Comparison of ENCODE assay signal across 8 mouse cellular contexts in genomic region chr8:105303874-105304273, GRCm38 (mm10). TPM values are rescaled to one million over a fixed set of nuclear protein-coding genes. Genes with fewer than 3 reads are reported as not detected.
DNase-seq lines count a peak whose midpoint lies in the region; ATAC-seq lines count a peak whose summit lies in the region.
"Had no signal": no experiment of that assay in that cellular context is flagged by ENCODE, and none has a peak within 500 bp of the region (broad histone marks: within the 10 kb centered on the region; RNA-seq: fewer than 3 reads in every experiment).

No protein-coding gene starts in this region.

- no peak for DNase-seq in hindbrain, embryonic 11.5 days (ENCODE audit: low spot score)
- peak; percentile 22 for DNase-seq in brain, adult 2 months (ENCODE audit: low read depth, low spot score)
- DNase-seq: right cerebral cortex, postnatal 4 days had no signal

- H3K9me3 ChIP-seq in hindbrain, embryonic 13.5 days: no peaks in the 10 kb centered on the region
- H3K9me3 ChIP-seq in hindbrain, embryonic 11.5 days (ENCODE audit: control insufficient read depth, low read length): no peaks in the 10 kb centered on the region
- no peaks in the 10 kb centered on the region for H3K9me3 ChIP-seq in megakaryocyte, embryonic 14.5 days
- H3K9me3 ChIP-seq in liver, embryonic 16.5 days (replicated peaks; ENCODE audit: control insufficient read depth, low read length): no peaks in the 10 kb centered on the region

- H3K4me1 ChIP-seq in hindbrain, embryonic 13.5 days (replicated peaks): peaks cover 37% of the 10 kb centered on the region
- peaks cover 2% of the 10 kb centered on the region; the same call in 1 of the 2 replicates for H3K4me1 ChIP-seq in hindbrain, embryonic 11.5 days (replicated peaks; ENCODE audit: control insufficient read depth, insufficient read depth, low read length)
- peaks cover 99% of the 10 kb centered on the region for H3K4me1 ChIP-seq in megakaryocyte, embryonic 14.5 days
- peaks cover 56% of the 10 kb centered on the region for H3K4me1 ChIP-seq in liver, embryonic 16.5 days (ENCODE audit: control insufficient read depth, low read depth, low read length)

- H3K4me2 ChIP-seq in hindbrain, embryonic 13.5 days: no peak overlapping the region
- H3K4me2 ChIP-seq in hindbrain, embryonic 11.5 days (replicated peaks; ENCODE audit: low read depth, low read length): no peak overlapping the region
- H3K4me2 ChIP-seq in liver, embryonic 16.5 days (ENCODE audit: low read depth, low read length): 0 out of 2 replicates have a peak overlapping the region, but pooled peaks have one; percentile 8

- no peak overlapping the region for H3K4me3 ChIP-seq in hindbrain, embryonic 13.5 days
- H3K4me3 ChIP-seq in hindbrain, embryonic 11.5 days (ENCODE audit: low read depth, low read length): no peak overlapping the region
- peak overlapping the region; percentile 46 for H3K4me3 ChIP-seq in megakaryocyte, embryonic 14.5 days (replicated peaks)
- H3K4me3 ChIP-seq in liver, embryonic 16.5 days (ENCODE audit: low read depth, low read length): no peak overlapping the region

- peaks cover 80% of the 10 kb centered on the region for H3K36me3 ChIP-seq in hindbrain, embryonic 13.5 days
- H3K36me3 ChIP-seq in hindbrain, embryonic 11.5 days (ENCODE audit: control insufficient read depth, insufficient read depth, low read length): peaks cover 19% of the 10 kb centered on the region
- peaks cover 90% of the 10 kb centered on the region for H3K36me3 ChIP-seq in megakaryocyte, embryonic 14.5 days (replicated peaks; ENCODE audit: low read length)
- peaks cover 69% of the 10 kb centered on the region for H3K36me3 ChIP-seq in liver, embryonic 16.5 days (ENCODE audit: control insufficient read depth, insufficient read depth)

- H3K9ac ChIP-seq in hindbrain, embryonic 13.5 days: no peak overlapping the region; the same call in 1 of the 2 replicates
- H3K9ac ChIP-seq in hindbrain, embryonic 11.5 days (ENCODE audit: low read depth, low read length): no peak overlapping the region
- H3K9ac ChIP-seq in liver, embryonic 16.5 days (ENCODE audit: low read depth, low read length): no peak overlapping the region

- H3K27me3 ChIP-seq in hindbrain, embryonic 13.5 days: no peaks in the 10 kb centered on the region
- no peaks in the 10 kb centered on the region for H3K27me3 ChIP-seq in hindbrain, embryonic 11.5 days (ENCODE audit: control insufficient read depth, insufficient read depth, low read length)
- H3K27me3 ChIP-seq in megakaryocyte, embryonic 14.5 days (replicated peaks): no peaks in the 10 kb centered on the region
- no peaks in the 10 kb centered on the region for H3K27me3 ChIP-seq in liver, embryonic 16.5 days (ENCODE audit: control insufficient read depth, insufficient read depth, low read depth, low read length)

- H3K27ac ChIP-seq in hindbrain, embryonic 13.5 days: 0 out of 2 replicates have a peak overlapping the region, but pooled peaks have one; percentile 53
- no peak overlapping the region for H3K27ac ChIP-seq in hindbrain, embryonic 11.5 days (ENCODE audit: low read depth, low read length)
- peak overlapping the region; percentile 60 for H3K27ac ChIP-seq in liver, embryonic 16.5 days (ENCODE audit: low read length)

- 82% methylated on average over 9 of the region's 9 CpGs for WGBS in hindbrain, embryonic 13.5 days
- WGBS in hindbrain, embryonic 11.5 days: 84% methylated on average over 9 of the region's 9 CpGs
- whole genome bisulfite sequencing in liver, embryonic 16.5 days (ENCODE audit: insufficient replicate concordance): 86% methylated on average over 9 of the region's 9 CpGs

- ATAC-seq in hindbrain, embryonic 13.5 days (ENCODE audit: low FRiP score): no peak
- ATAC-seq in hindbrain, embryonic 11.5 days (ENCODE audit: low FRiP score): no peak
- ATAC-seq in megakaryocyte, adult 5-6 weeks (ENCODE audit: poor library complexity, severe bottlenecking): no peak
- no peak for ATAC-seq in liver, embryonic 16.5 days (ENCODE audit: low read depth)
- ATAC-seq in cerebellum, adult (ENCODE audit: insufficient number of reproducible peaks, low FRiP score, low TSS enrichment): no peak

RNA-seq across cellular contexts. Expression of gene Elmo3, which starts 1.5 kb away (rescaled TPM):
- polyA plus RNA-seq in hindbrain, embryonic 13.5 days (2015; fragmentation: Nextera tagmentation; extraction: Ambion mirVana): 1.5 and 1.6 TPM in 2 replicates
- polyA plus RNA-seq in hindbrain, embryonic 11.5 days (2014; fragmentation: Nextera tagmentation; extraction: Ambion mirVana): 1.7 and 2.6 TPM in 2 replicates
- 0.63 TPM in 1 of 2 replicates, not detected in the other for polyA plus RNA-seq in megakaryocyte, embryonic 14.5 days (2012; ENCODE audit: insufficient read depth, low replicate concordance)
- 0.46 and 0.58 TPM in 2 replicates for total RNA-seq in megakaryocyte, adult 5-6 weeks (2015)
- 0.20 and 0.51 TPM in 2 replicates for total RNA-seq in megakaryocyte, adult 5-6 weeks (2017)
- 4.7 and 5.3 TPM in 2 replicates for polyA plus RNA-seq in liver, embryonic 16.5 days (2015; fragmentation: Nextera tagmentation; extraction: Ambion mirVana)

RNA-seq across cellular contexts. Expression of gene E2f4, which starts 6.4 kb away (rescaled TPM):
- 45.6 and 47.0 TPM in 2 replicates for polyA plus RNA-seq in hindbrain, embryonic 13.5 days (2015; fragmentation: Nextera tagmentation; extraction: Ambion mirVana)
- 96.7 and 97.1 TPM in 2 replicates for polyA plus RNA-seq in hindbrain, embryonic 11.5 days (2014; fragmentation: Nextera tagmentation; extraction: Ambion mirVana)
- polyA plus RNA-seq in megakaryocyte, embryonic 14.5 days (2012; ENCODE audit: insufficient read depth, low replicate concordance): 39.4 and 41.2 TPM in 2 replicates
- total RNA-seq in megakaryocyte, adult 5-6 weeks (2015): 75.8 and 76.8 TPM in 2 replicates
- 26.9 and 33.7 TPM in 2 replicates for total RNA-seq in megakaryocyte, adult 5-6 weeks (2017)
- 169 and 187 TPM in 2 replicates for polyA plus RNA-seq in liver, embryonic 16.5 days (2015; fragmentation: Nextera tagmentation; extraction: Ambion mirVana)

RNA-seq across cellular contexts. Expression of gene Exoc3l, which starts 8.0 kb away (rescaled TPM):
- polyA plus RNA-seq in hindbrain, embryonic 13.5 days (2015; fragmentation: Nextera tagmentation; extraction: Ambion mirVana): 14.3 and 14.6 TPM in 2 replicates
- 6.0 and 10.0 TPM in 2 replicates for polyA plus RNA-seq in hindbrain, embryonic 11.5 days (2014; fragmentation: Nextera tagmentation; extraction: Ambion mirVana)
- polyA plus RNA-seq in megakaryocyte, embryonic 14.5 days (2012; ENCODE audit: insufficient read depth, low replicate concordance): 76.3 and 141 TPM in 2 replicates
- total RNA-seq in megakaryocyte, adult 5-6 weeks (2015): 0.09 and 0.25 TPM in 2 replicates
- total RNA-seq in megakaryocyte, adult 5-6 weeks (2017): 0.26 TPM in 1 of 2 replicates, not detected in the other
- polyA plus RNA-seq in liver, embryonic 16.5 days (2015; fragmentation: Nextera tagmentation; extraction: Ambion mirVana): 5.9 and 6.5 TPM in 2 replicates

RNA-seq across cellular contexts. Expression of gene 4931428F04Rik, which starts 14.2 kb away (rescaled TPM):
- polyA plus RNA-seq in hindbrain, embryonic 13.5 days (2015; fragmentation: Nextera tagmentation; extraction: Ambion mirVana): 114 and 119 TPM in 2 replicates
- polyA plus RNA-seq in hindbrain, embryonic 11.5 days (2014; fragmentation: Nextera tagmentation; extraction: Ambion mirVana): 31.7 and 40.2 TPM in 2 replicates
- 1.6 and 1.8 TPM in 2 replicates for polyA plus RNA-seq in megakaryocyte, embryonic 14.5 days (2012; ENCODE audit: insufficient read depth, low replicate concordance)
- total RNA-seq in megakaryocyte, adult 5-6 weeks (2015): 0.14 and 1.1 TPM in 2 replicates
- 0.18 and 0.94 TPM in 2 replicates for total RNA-seq in megakaryocyte, adult 5-6 weeks (2017)
- 0.55 and 0.84 TPM in 2 replicates for polyA plus RNA-seq in liver, embryonic 16.5 days (2015; fragmentation: Nextera tagmentation; extraction: Ambion mirVana)

RNA-seq across cellular contexts. Expression of gene Lrrc29, which starts 22.2 kb away (rescaled TPM):
- 0.82 and 1.4 TPM in 2 replicates for polyA plus RNA-seq in hindbrain, embryonic 13.5 days (2015; fragmentation: Nextera tagmentation; extraction: Ambion mirVana)
- 0.98 and 1.2 TPM in 2 replicates for polyA plus RNA-seq in hindbrain, embryonic 11.5 days (2014; fragmentation: Nextera tagmentation; extraction: Ambion mirVana)
- 13.0 and 15.5 TPM in 2 replicates for polyA plus RNA-seq in megakaryocyte, embryonic 14.5 days (2012; ENCODE audit: insufficient read depth, low replicate concordance)
- total RNA-seq in megakaryocyte, adult 5-6 weeks (2015): 0.89 and 1.8 TPM in 2 replicates
- total RNA-seq in megakaryocyte, adult 5-6 weeks (2017): 1.7 and 3.1 TPM in 2 replicates
- polyA plus RNA-seq in liver, embryonic 16.5 days (2015; fragmentation: Nextera tagmentation; extraction: Ambion mirVana): 11.1 and 12.5 TPM in 2 replicates
